Mouse (Mus musculus) liver, embryonic 11.5 days (tissue): ENCODE results near the gene Rtp3. TPM values are rescaled to one million over a fixed set of nuclear protein-coding genes. Genes with fewer than 3 reads are reported as not detected.

Source experiments
- ATAC-seq: fragments of 200-750 bp; cut with Nextera tagmentation; replicated peaks from 2 replicates; pipeline ENCODE4 v1.8.0; 2017; ENCODE audit warnings: moderate number of reproducible peaks, mild to moderate bottlenecking, moderate TSS enrichment, moderate library complexity; ENCODE audit not compliant: low FRiP score
- DNase-seq: peaks from one replicate; pipeline ENCODE4 v3.0.0-alpha.2; 2017; ENCODE audit warnings: low spot score
- H3K27ac ChIP-seq: fragments of 300-500 bp; sonication (generic); 2 replicates; pipeline ENCODE4 v1.5.1; 2014; ENCODE audit warnings: mild to moderate bottlenecking, low read depth, low read length, control low read depth
- H3K27me3 ChIP-seq: fragments of 300-500 bp; sonication (generic); replicated peaks from 2 replicates; pipeline ENCODE4 v1.6.1; 2014; ENCODE audit warnings: low read length, mixed read lengths; ENCODE audit not compliant: control insufficient read depth, insufficient read depth
- H3K36me3 ChIP-seq: fragments of 300-500 bp; sonication (generic); 2 replicates; pipeline ENCODE4 v1.6.1; 2014; ENCODE audit warnings: mild to moderate bottlenecking, low read length, moderate library complexity, mixed read lengths; ENCODE audit not compliant: control insufficient read depth, insufficient read depth
- H3K4me1 ChIP-seq: fragments of 300-500 bp; sonication (generic); replicated peaks from 2 replicates; pipeline ENCODE4 v1.6.1; 2014; ENCODE audit warnings: low read length, mixed read lengths; ENCODE audit not compliant: control insufficient read depth, insufficient read depth
- H3K4me2 ChIP-seq: fragments of 300-500 bp; sonication (generic); 2 replicates; pipeline ENCODE4 v1.6.1; 2014; ENCODE audit warnings: mild to moderate bottlenecking, control low read depth, moderate library complexity
- H3K4me3 ChIP-seq: fragments of 300-500 bp; sonication (generic); 2 replicates; pipeline ENCODE4 v1.5.1; 2014; ENCODE audit warnings: low read depth, low read length, control low read depth
- H3K9ac ChIP-seq: fragments of 300-500 bp; sonication (generic); 2 replicates; pipeline ENCODE4 v1.6.1; 2014; ENCODE audit warnings: low read depth, low read length, control low read depth
- H3K9me3 ChIP-seq: fragments of 300-500 bp; sonication (generic); 2 replicates; pipeline ENCODE4 v1.6.1; 2016; ENCODE audit warnings: low read length, inconsistent platforms, mixed read lengths; ENCODE audit not compliant: control insufficient read depth
- WGBS: fragments of 180-500 bp; shearing (Covaris S2); extraction: QIAGEN DNeasy Blood & Tissue Kit; methylation state at CpG from one replicate; pipeline ENCODE4 v1.1.7; 2014; 5-methylcytosine and 5-hydroxymethylcytosine counted together
- polyA plus RNA-seq: library from polyadenylated mRNA; unstranded; fragments of >200 nt; fragmentation: Nextera tagmentation; extraction: Ambion mirVana; gene quantifications from 2 replicates; pipeline ENCODE4 v1.2.1, GENCODE M21; 2014

The Rtp3 gene
- polyA plus RNA-seq, 1 experiment from 2014 or later: 11.1 TPM

- DNase-seq (no peak), ATAC-seq (no peak)
- Histone ChIP-seq H3K4me2 (no peak overlapping the region), H3K36me3 (no peaks in the 10 kb centered on the region), H3K27me3 (no peaks in the 10 kb centered on the region), H3K4me1 (no peaks in the 10 kb centered on the region), H3K4me3 (no peak overlapping the region), H3K27ac (no peak overlapping the region), H3K9ac (no peak overlapping the region), H3K9me3 (no peaks in the 10 kb centered on the region)
- 87% methylated on average over 22 of the region's 22 CpGs for WGBS
Observed at GRCm38 (mm10) chr9:110965062-110965909, 25.1 kb downstream of the Rtp3 start.

- ATAC-seq (no peak), DNase-seq (no peak)
- WGBS: 81% methylated on average over 8 of the region's 8 CpGs
Observed at GRCm38 (mm10) chr9:110963566-110964115, 26.7 kb downstream of the Rtp3 start.

GRCm38 (mm10) chr9:110961386-110961785, 29.0 kb downstream of the Rtp3 start:
- ATAC-seq (no peak), DNase-seq (no peak)
- Histone ChIP-seq H3K9me3 (no peaks in the 10 kb centered on the region), H3K4me1 (no peaks in the 10 kb centered on the region), H3K9ac (no peak overlapping the region), H3K27ac (no peak overlapping the region), H3K4me3 (no peak overlapping the region), H3K4me2 (no peak overlapping the region), H3K27me3 (no peaks in the 10 kb centered on the region), H3K36me3 (no peaks in the 10 kb centered on the region)
- 93% methylated on average over 8 of the region's 8 CpGs for WGBS

More at GRCm38 (mm10) chr9:110963566-110964115, 26.7 kb downstream of the Rtp3 start:
- Histone ChIP-seq H3K27ac (no peak overlapping the region), H3K4me3 (no peak overlapping the region), H3K9ac (no peak overlapping the region), H3K36me3 (no peaks in the 10 kb centered on the region), H3K4me1 (no peaks in the 10 kb centered on the region), H3K4me2 (no peak overlapping the region), H3K9me3 (no peaks in the 10 kb centered on the region), H3K27me3 (no peaks in the 10 kb centered on the region)

- no peak overlapping the region for H3K9ac ChIP-seq
- H3K4me1 ChIP-seq: no peaks in the 10 kb centered on the region
- DNase-seq: no peak
- H3K27ac ChIP-seq: no peak overlapping the region
- H3K4me3 ChIP-seq: no peak overlapping the region
- H3K9me3 ChIP-seq: no peaks in the 10 kb centered on the region
- H3K36me3 ChIP-seq: no peaks in the 10 kb centered on the region
- peaks cover under 1% of the 10 kb centered on the region for H3K27me3 ChIP-seq
- H3K4me2 ChIP-seq: no peak overlapping the region
- 78% methylated on average over 13 of the region's 13 CpGs for WGBS
- no peak for ATAC-seq
Observed at GRCm38 (mm10) chr9:110960230-110961149, 29.9 kb downstream of the Rtp3 start.

GRCm38 (mm10) chr9:110959669-110960068, 30.7 kb downstream of the Rtp3 start:
- H3K9ac ChIP-seq: no peak overlapping the region
- H3K36me3 ChIP-seq: no peaks in the 10 kb centered on the region
- no peak overlapping the region for H3K27ac ChIP-seq
- 75% methylated on average over 5 of the region's 5 CpGs for WGBS
- H3K4me2 ChIP-seq: no peak overlapping the region
- no peaks in the 10 kb centered on the region for H3K9me3 ChIP-seq
- no peak for ATAC-seq
- peaks cover 6% of the 10 kb centered on the region for H3K27me3 ChIP-seq
- no peak for DNase-seq
- no peaks in the 10 kb centered on the region for H3K4me1 ChIP-seq
- H3K4me3 ChIP-seq: no peak overlapping the region

GRCm38 (mm10) chr9:110955962-110956361, 34.4 kb downstream of the Rtp3 start:
- no peak overlapping the region for H3K4me3 ChIP-seq
- no peaks in the 10 kb centered on the region for H3K36me3 ChIP-seq
- no peak overlapping the region for H3K9ac ChIP-seq
- no peak overlapping the region for H3K4me2 ChIP-seq
- H3K27ac ChIP-seq: no peak overlapping the region
- peaks cover 10% of the 10 kb centered on the region for H3K27me3 ChIP-seq
- no peaks in the 10 kb centered on the region for H3K9me3 ChIP-seq
- 84% methylated on average over 6 of the region's 6 CpGs for WGBS
- no peaks in the 10 kb centered on the region; the same call in 1 of the 2 replicates for H3K4me1 ChIP-seq
- DNase-seq (no peak), ATAC-seq (no peak)

- Histone ChIP-seq H3K9ac (no peak overlapping the region), H3K4me3 (no peak overlapping the region), H3K4me2 (no peak overlapping the region), H3K4me1 (no peaks in the 10 kb centered on the region; the same call in 1 of the 2 replicates), H3K27me3 (peaks cover 10% of the 10 kb centered on the region), H3K27ac (no peak overlapping the region), H3K36me3 (no peaks in the 10 kb centered on the region), H3K9me3 (no peaks in the 10 kb centered on the region)
- ATAC-seq (no peak), DNase-seq (no peak)
- 46% methylated on average over 2 of the region's 2 CpGs for WGBS
Observed at GRCm38 (mm10) chr9:110954681-110955445, 35.5 kb downstream of the Rtp3 start.
